Mouse (Mus musculus) stomach, postnatal 0 days (tissue): ENCODE measurements at regions not wholly inside any gene's neighbourhood (a gene's known extent, or its start where the extent isn't known, plus 50 kb on each side); places are given as distances from the start of the nearest gene placed in this dataset.

Experiments
- ATAC-seq: fragments of 200-750 bp; cut with Nextera tagmentation; 2 replicates; pipeline ENCODE4 v1.8.0; 2017; ENCODE audit not compliant: low FRiP score, low TSS enrichment
- DNase-seq: peaks from one replicate; pipeline ENCODE4 v3.0.0-alpha.2; 2016; ENCODE audit warnings: low spot score
- H3K27ac ChIP-seq: fragments of 300-500 bp; sonication (generic); replicated peaks from 2 replicates; pipeline ENCODE4 v1.5.1; 2014; ENCODE audit warnings: mild to moderate bottlenecking, control low read depth
- H3K27me3 ChIP-seq: fragments of 300-500 bp; sonication (generic); 2 replicates; pipeline ENCODE4 v1.6.1; 2014; ENCODE audit warnings: low read length; ENCODE audit not compliant: control insufficient read depth, insufficient read depth
- H3K36me3 ChIP-seq: fragments of 300-500 bp; sonication (generic); 2 replicates; pipeline ENCODE4 v1.6.1; 2014; ENCODE audit warnings: low read length, mixed read lengths; ENCODE audit not compliant: control insufficient read depth, insufficient read depth
- H3K4me1 ChIP-seq: fragments of 300-500 bp; sonication (generic); replicated peaks from 2 replicates; pipeline ENCODE4 v1.6.1; 2014; ENCODE audit warnings: antibody characterized with exemption; ENCODE audit not compliant: control insufficient read depth, insufficient read depth
- H3K4me2 ChIP-seq: fragments of 300-500 bp; sonication (generic); replicated peaks from 2 replicates; pipeline ENCODE4 v1.6.1; 2014; ENCODE audit warnings: low read depth, mild to moderate bottlenecking, control low read depth, moderate library complexity
- H3K4me3 ChIP-seq: fragments of 300-500 bp; sonication (generic); 2 replicates; pipeline ENCODE4 v1.5.1; 2014; ENCODE audit warnings: low read depth, low read length, control low read depth
- H3K9ac ChIP-seq: fragments of 300-500 bp; sonication (generic); 2 replicates; pipeline ENCODE4 v1.6.1; 2014; ENCODE audit warnings: mild to moderate bottlenecking, low read length, control low read depth, mixed read lengths
- H3K9me3 ChIP-seq: fragments of 300-500 bp; sonication (generic); 2 replicates; pipeline ENCODE4 v1.6.1; 2016; ENCODE audit warnings: low read length; ENCODE audit not compliant: control insufficient read depth
- CTCF ChIP-seq: IDR thresholded peaks from 2 replicates; pipeline ENCODE4 v1.5.1; 2016; ENCODE audit warnings: antibody characterized with exemption, low read depth, mild to moderate bottlenecking, moderate library complexity
- EP300 ChIP-seq: optimal IDR thresholded peaks from 2 replicates; pipeline ENCODE3; 2016; ENCODE audit warnings: antibody characterized with exemption
- WGBS: fragments of 180-500 bp; shearing (Covaris S2); extraction: QIAGEN DNeasy Blood & Tissue Kit; methylation state at CpG from one replicate; pipeline ENCODE4 v1.1.7; 2014; 5-methylcytosine and 5-hydroxymethylcytosine counted together

GRCm38 (mm10) chr5:129420981-129421380 is 80.0 kb upstream of the Sfswap start:
- Histone ChIP-seq H3K4me2 (no peak overlapping the region), H3K9me3 (no peaks in the 10 kb centered on the region), H3K4me1 (no peaks in the 10 kb centered on the region), H3K27me3 (no peaks in the 10 kb centered on the region), H3K36me3 (no peaks in the 10 kb centered on the region), H3K4me3 (no peak overlapping the region), H3K27ac (no peak overlapping the region), H3K9ac (no peak overlapping the region)
- TF ChIP-seq EP300 (no peak), CTCF (peak; percentile 24; the same call in 1 of the 2 replicates)
- ATAC-seq (no peak), DNase-seq (no peak)
- 74% methylated on average over 2 of the region's 2 CpGs for WGBS

GRCm38 (mm10) chr5:129429897-129430296 is 71.1 kb upstream of the Sfswap start:
- TF ChIP-seq CTCF, result no peak
- no peak for TF ChIP-seq EP300
- H3K36me3 ChIP-seq, result no peaks in the 10 kb centered on the region
- no peak overlapping the region for H3K4me3 ChIP-seq
- no peaks in the 10 kb centered on the region for H3K27me3 ChIP-seq
- H3K4me1 ChIP-seq, result no peaks in the 10 kb centered on the region
- H3K9ac ChIP-seq, result no peak overlapping the region
- no peak overlapping the region for H3K4me2 ChIP-seq
- DNase-seq (no peak), ATAC-seq (no peak)
- no peak overlapping the region for H3K27ac ChIP-seq
- H3K9me3 ChIP-seq, result no peaks in the 10 kb centered on the region

GRCm38 (mm10) chr5:129430330-129430729 is 70.7 kb upstream of the Sfswap start:
- H3K4me3 ChIP-seq, result no peak overlapping the region
- H3K9me3 ChIP-seq, result no peaks in the 10 kb centered on the region
- no peak for TF ChIP-seq EP300
- H3K36me3 ChIP-seq, result no peaks in the 10 kb centered on the region
- H3K27me3 ChIP-seq, result no peaks in the 10 kb centered on the region
- H3K9ac ChIP-seq, result no peak overlapping the region
- WGBS, result 79% methylated on average over 3 of the region's 3 CpGs
- no peak overlapping the region for H3K4me2 ChIP-seq
- H3K27ac ChIP-seq, result no peak overlapping the region
- H3K4me1 ChIP-seq, result no peaks in the 10 kb centered on the region
- DNase-seq (no peak), ATAC-seq (no peak)

- WGBS, result 41% methylated on average over 7 of the region's 7 CpGs
- no peaks in the 10 kb centered on the region for H3K27me3 ChIP-seq
- no peak overlapping the region for H3K4me2 ChIP-seq
- no peaks in the 10 kb centered on the region for H3K36me3 ChIP-seq
- ATAC-seq, result no peak
- no peak overlapping the region for H3K9ac ChIP-seq
- TF ChIP-seq CTCF (no peak), EP300 (no peak)
- no peak overlapping the region for H3K4me3 ChIP-seq
- DNase-seq, result no peak
- H3K27ac ChIP-seq, result no peak overlapping the region
- H3K4me1 ChIP-seq, result no peaks in the 10 kb centered on the region
- no peaks in the 10 kb centered on the region for H3K9me3 ChIP-seq
Measured at GRCm38 (mm10) chr5:129449931-129450573, 51.0 kb upstream of the Sfswap start.
